34 mouse cellular contexts compared by ENCODE assay signal in genomic region chrX:101309299-101309698, GRCm38 (mm10). TPM values are rescaled to one million over a fixed set of nuclear protein-coding genes. Genes with fewer than 3 reads are reported as not detected.
"Had no signal": no experiment of that assay in that cellular context is flagged by ENCODE, and none has a peak within 500 bp of the region (broad histone marks: within the 10 kb centered on the region; RNA-seq: fewer than 3 reads in every experiment).

No protein-coding gene starts in this region.

- ATAC-seq: intestine, embryonic 16.5 days; liver, postnatal 0 days; lung, postnatal 0 days; midbrain, embryonic 16.5 days had no signal

- H3K4me2 ChIP-seq: limb, embryonic 12.5 days; limb, embryonic 15.5 days; liver, embryonic 11.5 days; lung, embryonic 14.5 days; midbrain, embryonic 12.5 days; neural tube, embryonic 13.5 days had no signal

- H3K9me3 ChIP-seq: limb, embryonic 12.5 days; limb, embryonic 15.5 days; midbrain, embryonic 12.5 days; neural tube, embryonic 13.5 days had no signal

- H3K27ac ChIP-seq: limb, embryonic 12.5 days; limb, embryonic 15.5 days; liver, embryonic 14.5 days; macrophage; midbrain, embryonic 12.5 days; neural tube, embryonic 13.5 days had no signal

- H3K9ac ChIP-seq: limb, embryonic 12.5 days; limb, embryonic 15.5 days; liver, embryonic 14.5 days; liver, postnatal 0 days; lung, embryonic 14.5 days; midbrain, embryonic 12.5 days; neural tube, embryonic 13.5 days had no signal

- H3K4me1 ChIP-seq: limb, embryonic 12.5 days; limb, embryonic 15.5 days had no signal

- H3K36me3 ChIP-seq: limb, embryonic 15.5 days had no signal

- DNase-seq: kidney, adult 18-20 months; kidney, adult 9 months; kidney, postnatal 14 days; kidney, postnatal 4 days; left cerebral cortex, postnatal 4 days; liver, postnatal 0 days; lung, embryonic 14.5 days; retina, postnatal 1 day; right cerebral cortex, postnatal 14 days; thymus, adult 2 months; thymus, postnatal 14 days; thymus, postnatal 4 days had no signal

- H3K4me3 ChIP-seq: limb, embryonic 12.5 days; limb, embryonic 15.5 days; midbrain, embryonic 12.5 days; myocyte; neural tube, embryonic 13.5 days had no signal

RNA-seq across cellular contexts. Expression of gene Nlgn3, which starts 10.3 kb away (rescaled TPM):
- total RNA-seq: monocyte, adult 5-6 weeks; neutrophil, adult 5-6 weeks had no signal
- polyA plus RNA-seq: macrophage, myocyte had no signal

RNA-seq across cellular contexts. Expression of gene Gm20489, which starts 40.5 kb away (rescaled TPM):
- total RNA-seq: layer of hippocampus, adult 18-20 months; layer of hippocampus, postnatal 25 days; left cerebral cortex, adult 18-20 months; left cerebral cortex, postnatal 10 days; left cerebral cortex, postnatal 4 days; megakaryocyte, adult 5-6 weeks; monocyte, adult 5-6 weeks; neutrophil, adult 5-6 weeks had no signal
- polyA plus RNA-seq: intestine, embryonic 16.5 days; kidney, embryonic 16.5 days; limb, embryonic 12.5 days; limb, embryonic 15.5 days; liver, embryonic 11.5 days; liver, embryonic 14.5 days; liver, postnatal 0 days; lung, embryonic 14.5 days; lung, postnatal 0 days; macrophage; midbrain, embryonic 12.5 days; midbrain, embryonic 16.5 days; myocyte; neural tube, embryonic 13.5 days; small intestine, adult 2 months; spleen, adult 2 months; stomach, embryonic 16.5 days; thymus, adult 2 months had no signal

RNA-seq across cellular contexts. Expression of gene Gm614, which starts 45.5 kb away (rescaled TPM):
- total RNA-seq: layer of hippocampus, adult 18-20 months; layer of hippocampus, postnatal 25 days; left cerebral cortex, adult 18-20 months; left cerebral cortex, postnatal 10 days; left cerebral cortex, postnatal 4 days; megakaryocyte, adult 5-6 weeks had no signal
- polyA plus RNA-seq: intestine, embryonic 16.5 days; kidney, embryonic 16.5 days; limb, embryonic 12.5 days; limb, embryonic 15.5 days; liver, embryonic 11.5 days; liver, embryonic 14.5 days; liver, postnatal 0 days; lung, embryonic 14.5 days; midbrain, embryonic 12.5 days; midbrain, embryonic 16.5 days; myocyte; neural tube, embryonic 13.5 days; stomach, embryonic 16.5 days had no signal
